Mouse (Mus musculus): Measurements from ENCODE around the gene Arl16. TPM values are rescaled to one million over a fixed set of nuclear protein-coding genes. Genes with fewer than 3 reads are reported as not detected.
A peak's percentile ranks its signal among the peaks of the same experiment; 100 is the strongest.

Arl16 gene
- polyA plus RNA-seq, 1 experiment from 2014 or later: 53.3 TPM

DNA sequence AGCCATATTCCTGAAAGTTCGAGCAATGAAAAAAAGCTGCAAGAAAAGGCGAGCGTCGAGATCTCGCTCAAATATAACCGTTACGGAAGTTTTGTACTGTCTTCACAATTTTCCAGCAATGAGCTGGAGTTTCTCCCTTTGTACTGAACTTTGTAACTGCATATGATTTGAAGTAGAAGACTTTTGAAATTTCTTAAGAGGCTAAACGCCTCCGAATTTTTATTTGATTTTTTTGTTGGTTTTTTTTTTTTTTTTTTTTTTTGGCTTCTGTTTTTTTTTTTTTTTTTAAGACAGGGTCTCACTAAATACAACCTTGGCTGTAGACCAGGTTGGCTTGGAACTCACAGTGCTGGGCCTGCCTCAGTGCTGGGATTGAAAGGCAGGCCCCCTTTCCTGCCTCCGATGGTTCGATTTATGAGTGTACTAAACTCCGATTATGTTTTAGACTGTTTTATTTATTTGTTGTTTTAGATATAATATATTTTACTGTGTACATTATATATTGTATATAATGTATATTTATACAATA is 29.5 kb downstream of the Arl16 start:
- peak overlapping the region; percentile 76 for H3K4me2 ChIP-seq
- ATAC-seq (replicated peaks; ENCODE audit: low FRiP score): no peak
- peaks cover 12% of the 10 kb centered on the region for H3K4me1 ChIP-seq
- 24% methylated on average over 12 of the region's 12 CpGs for WGBS
- peaks cover 23% of the 10 kb centered on the region for H3K36me3 ChIP-seq
- no peaks in the 10 kb centered on the region for H3K9me3 ChIP-seq (replicated peaks)
- H3K4me3 ChIP-seq (replicated peaks): peak overlapping the region; percentile 93
- H3K27ac ChIP-seq: peak overlapping the region; percentile 83
- H3K9ac ChIP-seq: peak overlapping the region; percentile 99
- H3K27me3 ChIP-seq: no peaks in the 10 kb centered on the region

DNA sequence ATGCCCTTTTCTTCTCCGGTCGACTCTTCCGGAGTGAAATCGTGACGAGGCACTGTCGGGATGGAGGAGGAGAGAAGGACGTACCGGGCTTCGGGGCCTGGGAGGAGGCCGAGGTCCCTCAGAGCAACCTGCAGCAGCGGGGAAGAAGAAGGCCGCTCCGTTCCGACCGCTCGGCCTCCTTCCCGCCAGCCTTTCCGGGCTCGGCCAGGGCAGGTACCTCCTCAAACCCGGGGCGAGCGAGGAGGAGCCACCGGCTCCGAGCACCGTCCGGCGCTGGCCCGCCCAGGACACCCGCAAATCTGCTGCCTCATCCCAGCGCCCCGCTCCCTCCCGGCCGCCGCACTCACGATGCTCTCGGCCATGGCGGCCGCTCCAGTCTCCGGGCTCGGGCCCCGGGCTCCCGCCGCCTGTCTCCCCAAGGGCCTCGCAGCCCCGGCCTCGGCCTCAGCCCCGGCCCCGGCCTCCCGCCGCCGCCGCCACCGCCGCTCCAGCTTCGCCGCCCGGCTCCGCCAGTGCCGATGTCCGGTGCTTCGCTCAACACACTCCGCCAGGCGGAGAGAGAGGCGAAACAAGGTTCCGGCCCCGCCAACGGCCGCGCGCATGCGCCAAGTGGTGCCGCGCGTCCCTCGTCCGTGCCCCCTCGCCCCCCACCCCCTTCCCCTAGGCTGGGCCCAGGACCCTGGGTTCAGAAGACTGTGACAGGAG is 30.1 kb downstream of the Arl16 start, which contains the start of gene Nploc4:
Gene Nploc4, minus strand, starts transcription at position 557 of the 705 bp plus-strand sequence.
- H3K4me1 ChIP-seq: peaks cover 12% of the 10 kb centered on the region
- H3K4me2 ChIP-seq: peak within 1 kb of the TSS; percentile 76
- H3K4me3 ChIP-seq (replicated peaks): peak within 1 kb of the TSS; percentile 93
- peak within 1 kb of the TSS; percentile 83 for H3K27ac ChIP-seq
- under 1% methylated on average over 63 of the region's 77 CpGs for WGBS
- H3K9me3 ChIP-seq (replicated peaks): no peaks in the 10 kb centered on the region
- no peaks in the 10 kb centered on the region for H3K27me3 ChIP-seq
- peaks cover 29% of the 10 kb centered on the region for H3K36me3 ChIP-seq
- ATAC-seq (replicated peaks; ENCODE audit: low FRiP score): peak; percentile 90
- peak within 1 kb of the TSS; percentile 99 for H3K9ac ChIP-seq

DNA sequence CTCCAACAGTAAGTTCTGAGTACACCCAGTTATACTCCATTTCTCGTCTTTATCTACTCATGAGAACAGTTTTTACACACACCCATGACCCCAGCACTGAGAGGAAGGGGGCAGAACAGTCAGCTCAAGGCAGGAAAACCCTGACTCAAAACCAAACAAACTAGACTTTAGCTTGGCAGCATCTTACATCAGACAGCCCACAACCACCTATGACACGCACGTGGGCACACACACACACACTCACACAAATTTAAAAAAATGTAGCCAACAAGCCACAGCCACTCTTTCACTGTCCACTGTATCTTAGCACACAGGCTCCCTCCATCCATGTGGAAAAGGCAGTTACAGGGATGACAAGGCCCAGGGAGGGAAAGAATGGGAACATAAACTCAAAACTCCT is 40.7 kb downstream of the Arl16 start:
- 92% methylated on average over 3 of the region's 3 CpGs for WGBS
- no peak for ATAC-seq (replicated peaks; ENCODE audit: low FRiP score)
- Histone ChIP-seq H3K9me3 (replicated peaks) (no peaks in the 10 kb centered on the region), H3K27ac (no peak overlapping the region), H3K9ac (no peak overlapping the region), H3K27me3 (no peaks in the 10 kb centered on the region), H3K4me1 (peaks cover 27% of the 10 kb centered on the region), H3K36me3 (peaks cover 82% of the 10 kb centered on the region), H3K4me2 (no peak overlapping the region), H3K4me3 (replicated peaks) (no peak overlapping the region)

DNA sequence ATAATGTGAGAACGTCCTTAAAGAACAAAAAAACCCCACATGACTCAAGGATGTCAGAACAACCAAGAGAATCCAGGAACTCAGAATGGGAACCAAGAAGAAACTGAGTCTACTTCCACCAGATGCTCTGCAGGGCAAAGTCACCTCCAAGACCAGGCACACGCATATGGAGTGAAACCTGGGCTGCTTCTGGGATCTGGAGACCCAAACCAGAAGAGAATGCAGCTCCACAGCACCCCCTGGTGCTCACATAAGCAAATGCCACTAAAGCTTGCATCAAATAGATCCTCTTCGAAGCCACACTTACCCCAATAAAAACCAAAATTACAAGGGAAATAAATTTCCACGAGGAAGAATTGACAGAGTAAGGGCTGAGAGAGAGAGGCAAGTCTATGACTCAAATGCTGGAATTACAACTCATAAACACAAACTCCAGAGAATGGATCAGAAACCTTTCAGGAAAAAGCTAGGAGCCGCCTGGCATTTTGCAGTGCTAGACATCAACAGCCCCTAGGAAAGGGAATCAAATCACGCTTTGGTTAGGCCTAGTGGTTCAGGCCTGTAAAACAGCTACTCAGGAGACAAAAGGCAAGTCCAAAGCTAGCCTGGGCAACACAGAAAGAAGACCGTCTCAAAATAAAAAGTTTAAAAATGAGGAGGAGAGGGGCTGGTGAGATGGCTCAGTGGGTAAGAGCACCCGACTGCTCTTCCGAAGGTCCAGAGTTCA is 43.7 kb downstream of the Arl16 start:
- ATAC-seq (replicated peaks; ENCODE audit: low FRiP score): peak; percentile 10; the same call in 1 of the 2 replicates
- Histone ChIP-seq H3K9me3 (replicated peaks) (no peaks in the 10 kb centered on the region), H3K4me3 (replicated peaks) (no peak overlapping the region), H3K4me1 (peaks cover 34% of the 10 kb centered on the region), H3K9ac (no peak overlapping the region), H3K27ac (peak overlapping the region; percentile 84), H3K36me3 (peaks cover 85% of the 10 kb centered on the region), H3K4me2 (no peak overlapping the region), H3K27me3 (no peaks in the 10 kb centered on the region)
- WGBS: 50% methylated on average over 9 of the region's 9 CpGs

DNA sequence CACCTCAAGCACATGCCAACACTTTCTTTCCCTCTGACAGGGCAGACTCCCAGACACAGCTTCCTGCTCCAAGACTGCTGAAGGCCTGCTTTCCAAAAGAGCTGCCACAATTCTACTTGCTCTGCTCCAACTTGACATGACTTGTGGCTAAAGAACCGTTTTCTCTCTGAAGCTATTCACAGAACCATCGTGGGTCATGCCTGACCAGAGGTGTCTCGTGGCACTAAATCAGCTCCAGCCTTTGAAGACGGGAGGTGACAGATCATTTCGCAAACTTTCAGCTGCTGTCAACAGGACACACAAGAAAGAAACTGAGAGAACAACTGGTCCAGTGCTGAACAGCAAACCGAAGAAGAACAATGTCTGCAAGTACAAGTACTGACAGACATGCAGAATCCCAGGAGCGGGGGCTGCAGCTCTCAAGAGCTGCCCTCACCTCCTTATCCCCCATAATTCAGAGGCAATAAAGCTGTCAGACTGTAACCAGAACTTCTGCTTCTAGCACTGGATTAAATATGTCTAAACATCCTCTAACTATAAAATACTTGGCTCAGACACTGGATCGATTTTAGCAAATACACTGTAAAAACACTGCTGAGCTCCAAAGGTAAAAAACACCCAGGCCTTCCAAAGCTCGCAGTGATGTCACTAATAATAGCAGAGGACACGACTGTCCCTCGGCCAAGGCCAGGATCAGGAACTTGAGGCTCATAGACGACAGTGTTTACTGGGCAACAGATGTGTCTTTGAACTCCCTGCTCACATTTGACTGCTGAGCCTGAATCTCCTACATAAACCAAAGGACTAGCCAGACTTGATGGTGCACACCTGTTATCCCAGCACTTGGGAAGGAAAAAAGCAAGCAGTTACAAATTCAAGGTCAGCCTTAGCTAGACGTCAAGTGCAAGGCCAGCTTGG is 44.5 kb downstream of the Arl16 start:
- Histone ChIP-seq H3K27me3 (no peaks in the 10 kb centered on the region), H3K4me1 (peaks cover 34% of the 10 kb centered on the region), H3K9me3 (replicated peaks) (no peaks in the 10 kb centered on the region), H3K9ac (no peak overlapping the region), H3K4me2 (no peak overlapping the region), H3K36me3 (peaks cover 85% of the 10 kb centered on the region), H3K27ac (peak overlapping the region; percentile 84), H3K4me3 (replicated peaks) (no peak overlapping the region)
- WGBS: 24% methylated on average over 13 of the region's 13 CpGs
- peak; percentile 84 for ATAC-seq (replicated peaks; ENCODE audit: low FRiP score)

DNA sequence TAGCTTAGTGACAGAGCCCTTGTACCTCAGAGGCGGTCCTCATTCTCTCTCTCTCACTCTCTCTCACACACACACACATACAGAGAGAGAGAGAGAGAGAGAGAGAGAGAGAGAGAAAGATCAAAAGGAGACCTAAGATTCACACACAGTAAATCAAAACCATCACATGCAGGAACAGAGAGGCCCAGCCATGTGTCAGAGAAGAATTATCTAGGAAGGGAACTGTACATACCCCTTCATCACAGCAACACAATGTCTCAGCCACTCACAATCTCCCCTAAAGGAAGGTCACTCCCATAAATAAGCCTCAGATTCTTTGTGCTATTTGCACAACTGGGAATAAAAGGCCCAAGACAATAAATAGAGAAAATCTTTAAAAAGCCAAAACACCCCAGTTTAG is 48.8 kb downstream of the Arl16 start:
- WGBS: 91% methylated on average over 1 of the region's 1 CpGs
- Histone ChIP-seq H3K4me3 (replicated peaks) (no peak overlapping the region), H3K9ac (no peak overlapping the region), H3K4me2 (no peak overlapping the region), H3K36me3 (peaks cover 89% of the 10 kb centered on the region), H3K27me3 (no peaks in the 10 kb centered on the region), H3K4me1 (peaks cover 25% of the 10 kb centered on the region), H3K27ac (no peak overlapping the region), H3K9me3 (replicated peaks) (no peaks in the 10 kb centered on the region)
- ATAC-seq (replicated peaks; ENCODE audit: low FRiP score): no peak

DNA sequence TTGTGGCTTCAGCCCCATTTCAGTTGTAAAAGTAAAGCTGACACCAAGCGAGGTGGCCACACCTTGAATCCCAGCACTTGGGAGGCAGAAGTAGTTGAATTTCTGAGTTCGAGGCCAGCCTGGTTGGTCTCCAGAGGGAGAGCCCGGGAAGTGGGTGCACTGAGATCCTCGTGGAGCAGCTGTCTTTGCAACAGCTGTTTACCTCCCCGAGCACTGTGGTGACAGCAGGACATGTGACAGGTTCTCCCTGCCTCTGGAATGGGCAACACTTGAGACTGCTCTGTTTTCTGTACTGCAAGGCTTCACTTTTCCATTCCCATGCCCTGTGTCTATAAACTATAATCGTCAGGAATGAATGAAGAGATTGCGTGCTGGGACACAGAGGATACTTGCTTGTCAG is 49.6 kb downstream of the Arl16 start:
- H3K27ac ChIP-seq: no peak overlapping the region
- H3K27me3 ChIP-seq: no peaks in the 10 kb centered on the region
- WGBS: 89% methylated on average over 7 of the region's 7 CpGs
- H3K9ac ChIP-seq: no peak overlapping the region
- peaks cover 18% of the 10 kb centered on the region for H3K4me1 ChIP-seq
- no peak overlapping the region for H3K4me2 ChIP-seq
- H3K4me3 ChIP-seq (replicated peaks): no peak overlapping the region
- ATAC-seq (replicated peaks; ENCODE audit: low FRiP score): no peak
- peaks cover 92% of the 10 kb centered on the region for H3K36me3 ChIP-seq
- no peaks in the 10 kb centered on the region for H3K9me3 ChIP-seq (replicated peaks)

Other genes with a start within 250 kb of the Arl16 start
- 11.8 and 14.1 TPM in 2 replicates for gene Bahcc1, start 234.7 kb downstream of the Arl16 start, polyA plus RNA-seq (2015; fragmentation: Nextera tagmentation; extraction: Ambion mirVana)
- 2,367 and 2,520 TPM in 2 replicates for gene Actg1, start 119.1 kb downstream of the Arl16 start, polyA plus RNA-seq (2015; fragmentation: Nextera tagmentation; extraction: Ambion mirVana)
- 1.1 and 1.2 TPM in 2 replicates for gene Fscn2, start 106.1 kb downstream of the Arl16 start, polyA plus RNA-seq (2015; fragmentation: Nextera tagmentation; extraction: Ambion mirVana)
- 33.1 and 41.9 TPM in 2 replicates for gene Faap100, start 88.8 kb downstream of the Arl16 start, polyA plus RNA-seq (2015; fragmentation: Nextera tagmentation; extraction: Ambion mirVana)
- gene Nploc4, start 29.9 kb downstream of the Arl16 start, polyA plus RNA-seq (2015; fragmentation: Nextera tagmentation; extraction: Ambion mirVana): 33.5 and 34.8 TPM in 2 replicates
- not detected in 2 replicates for gene Tspan10, start 25.0 kb downstream of the Arl16 start, polyA plus RNA-seq (2015; fragmentation: Nextera tagmentation; extraction: Ambion mirVana)
- 0.28 and 0.38 TPM in 2 replicates for gene Pde6g, start 14.1 kb downstream of the Arl16 start, polyA plus RNA-seq (2015; fragmentation: Nextera tagmentation; extraction: Ambion mirVana)
- 13.1 and 13.8 TPM in 2 replicates for gene Oxld1, start 9.5 kb downstream of the Arl16 start, polyA plus RNA-seq (2015; fragmentation: Nextera tagmentation; extraction: Ambion mirVana)
- gene Ccdc137, start 9.5 kb downstream of the Arl16 start, polyA plus RNA-seq (2015; fragmentation: Nextera tagmentation; extraction: Ambion mirVana): 40.5 and 41.9 TPM in 2 replicates
- gene Mrpl12, start 17.0 kb upstream of the Arl16 start, polyA plus RNA-seq (2015; fragmentation: Nextera tagmentation; extraction: Ambion mirVana): 166 and 172 TPM in 2 replicates
- gene Slc25a10, start 24.2 kb upstream of the Arl16 start, polyA plus RNA-seq (2015; fragmentation: Nextera tagmentation; extraction: Ambion mirVana): 84.6 and 91.9 TPM in 2 replicates
- gene Gcgr, start 63.1 kb upstream of the Arl16 start, polyA plus RNA-seq (2015; fragmentation: Nextera tagmentation; extraction: Ambion mirVana): 2.4 and 2.6 TPM in 2 replicates
- 199 and 212 TPM in 2 replicates for gene Mcrip1, start 82.1 kb upstream of the Arl16 start, polyA plus RNA-seq (2015; fragmentation: Nextera tagmentation; extraction: Ambion mirVana)
- gene Ppp1r27, start 83.5 kb upstream of the Arl16 start, polyA plus RNA-seq (2015; fragmentation: Nextera tagmentation; extraction: Ambion mirVana): 0.49 and 1.4 TPM in 2 replicates
- 718 and 736 TPM in 2 replicates for gene P4hb, start 105.6 kb upstream of the Arl16 start, polyA plus RNA-seq (2015; fragmentation: Nextera tagmentation; extraction: Ambion mirVana)
- gene Arhgdia, start 114.0 kb upstream of the Arl16 start, polyA plus RNA-seq (2015; fragmentation: Nextera tagmentation; extraction: Ambion mirVana): 588 and 644 TPM in 2 replicates
- 494 TPM in 2 replicates for gene Alyref, start 130.8 kb upstream of the Arl16 start, polyA plus RNA-seq (2015; fragmentation: Nextera tagmentation; extraction: Ambion mirVana)
- 193 and 206 TPM in 2 replicates for gene Anapc11, start 130.8 kb upstream of the Arl16 start, polyA plus RNA-seq (2015; fragmentation: Nextera tagmentation; extraction: Ambion mirVana)
- 24.4 and 25.2 TPM in 2 replicates for gene Npb, start 140.9 kb upstream of the Arl16 start, polyA plus RNA-seq (2015; fragmentation: Nextera tagmentation; extraction: Ambion mirVana)
- 118 and 140 TPM in 2 replicates for gene Pcyt2, start 150.3 kb upstream of the Arl16 start, polyA plus RNA-seq (2015; fragmentation: Nextera tagmentation; extraction: Ambion mirVana)
- 32.7 and 33.9 TPM in 2 replicates for gene Sirt7, start 157.6 kb upstream of the Arl16 start, polyA plus RNA-seq (2015; fragmentation: Nextera tagmentation; extraction: Ambion mirVana)
- gene Mafg, start 166.0 kb upstream of the Arl16 start, polyA plus RNA-seq (2015; fragmentation: Nextera tagmentation; extraction: Ambion mirVana): 32.2 and 35.9 TPM in 2 replicates
- gene Pycr1, start 176.2 kb upstream of the Arl16 start, polyA plus RNA-seq (2015; fragmentation: Nextera tagmentation; extraction: Ambion mirVana): 25.4 and 29.3 TPM in 2 replicates
- gene Myadml2, start 180.6 kb upstream of the Arl16 start, polyA plus RNA-seq (2015; fragmentation: Nextera tagmentation; extraction: Ambion mirVana): 0.28 and 0.29 TPM in 2 replicates
- 5.2 and 7.7 TPM in 2 replicates for gene Notum, start 193.6 kb upstream of the Arl16 start, polyA plus RNA-seq (2015; fragmentation: Nextera tagmentation; extraction: Ambion mirVana)
- 127 and 144 TPM in 2 replicates for gene Aspscr1, start 205.4 kb upstream of the Arl16 start, polyA plus RNA-seq (2015; fragmentation: Nextera tagmentation; extraction: Ambion mirVana)
- gene Cenpx, start 246.1 kb upstream of the Arl16 start, polyA plus RNA-seq (2015; fragmentation: Nextera tagmentation; extraction: Ambion mirVana): 164 and 176 TPM in 2 replicates
- 52.9 and 66.0 TPM in 2 replicates for gene Lrrc45, start 246.3 kb upstream of the Arl16 start, polyA plus RNA-seq (2015; fragmentation: Nextera tagmentation; extraction: Ambion mirVana)

Measured in kidney, embryonic 15.5 days (tissue).